Comparison of ENCODE assay signal across 9 mouse cellular contexts in the genomic region with DNA sequence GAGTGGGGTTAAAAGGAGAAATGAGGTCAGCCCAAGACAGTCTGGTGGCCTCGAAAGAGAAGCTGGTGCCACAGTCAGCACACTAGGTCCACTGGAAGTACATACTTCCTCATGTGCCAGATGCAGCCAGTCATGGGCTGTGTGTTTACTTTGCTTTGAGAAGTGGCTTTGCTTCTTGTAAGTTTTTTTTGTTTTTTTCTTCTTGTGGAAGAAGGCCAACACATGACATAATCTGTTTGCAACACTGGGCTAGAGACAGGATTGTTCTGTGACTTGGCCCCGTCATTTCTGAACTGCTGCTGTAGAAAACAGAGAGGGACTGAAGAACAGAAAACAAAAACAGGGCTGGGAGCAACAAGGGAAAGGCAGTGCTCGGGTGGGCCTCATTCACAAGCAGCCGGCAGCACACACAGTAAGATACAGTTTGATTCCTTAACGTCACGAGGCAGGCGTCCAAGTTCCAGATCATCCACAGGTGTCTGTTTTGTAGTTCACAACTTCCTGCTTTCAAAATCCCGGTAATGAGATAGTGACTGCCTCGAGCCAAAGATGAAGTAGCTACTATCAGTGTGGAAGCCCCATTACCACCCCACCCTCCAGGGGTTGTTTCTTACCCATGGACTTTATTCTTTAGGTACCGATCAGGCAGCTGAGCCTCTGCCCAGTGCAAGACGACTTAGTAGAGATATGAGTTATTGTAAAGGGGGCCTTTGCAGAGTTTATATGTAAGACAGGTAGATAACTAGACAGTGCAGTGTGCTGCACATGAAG.
DNase-seq lines count a peak whose midpoint lies in the region; ATAC-seq and TF ChIP-seq lines count a peak whose summit lies in the region.
"Had no signal": no experiment of that assay in that cellular context is flagged by ENCODE, and none has a peak within 500 bp of the region (broad histone marks: within the 10 kb centered on the region; RNA-seq: fewer than 3 reads in every experiment).

No protein-coding gene starts in this region.

- intact Hi-C loops in heart, postnatal 36 days (cut with DNase I) = no loop called here

- H3K27ac ChIP-seq in embryonic facial prominence, embryonic 15.5 days (replicated peaks) = peak overlapping the region; percentile 82
- H3K27ac ChIP-seq: midbrain, embryonic 12.5 days had no signal

- H3K9ac ChIP-seq in embryonic facial prominence, embryonic 15.5 days = no peak overlapping the region
- H3K9ac ChIP-seq: midbrain, embryonic 12.5 days had no signal

- H3K4me2 ChIP-seq in embryonic facial prominence, embryonic 15.5 days (replicated peaks) = no peak overlapping the region
- no peak overlapping the region for H3K4me2 ChIP-seq in myocyte (ENCODE audit: low read depth)
- H3K4me2 ChIP-seq: midbrain, embryonic 12.5 days had no signal

- no peaks in the 10 kb centered on the region for H3K9me3 ChIP-seq in embryonic facial prominence, embryonic 15.5 days (replicated peaks)
- H3K9me3 ChIP-seq: midbrain, embryonic 12.5 days had no signal

- no peak overlapping the region for H3K4me3 ChIP-seq in embryonic facial prominence, embryonic 15.5 days (replicated peaks)
- no peak overlapping the region for H3K4me3 ChIP-seq in myocyte
- H3K4me3 ChIP-seq: midbrain, embryonic 12.5 days had no signal

- peak; percentile 72 for ATAC-seq in embryonic facial prominence, embryonic 15.5 days (ENCODE audit: insufficient number of reproducible peaks, low FRiP score, low TSS enrichment, low read depth)

- H3K79me2 ChIP-seq in myocyte (ENCODE audit: control insufficient read depth, insufficient read depth) = no peaks in the 10 kb centered on the region

- WGBS in embryonic facial prominence, embryonic 15.5 days = 33% methylated on average over 11 of the region's 11 CpGs

- DNase-seq in right cerebral cortex, postnatal 10 days (ENCODE audit: low spot score in 2 of 2) = peak; percentile 33 to 37
- DNase-seq in right cerebral cortex, postnatal 14 days = no peak
- peak; percentile 65 to 67 for DNase-seq in heart, postnatal 36 days
- peak; percentile 17 to 26 for DNase-seq in layer of hippocampus, postnatal 36 days
- DNase-seq in embryo, embryonic 11 days = no peak
- DNase-seq in cerebellum, postnatal 10 days = no peak

- no peaks in the 10 kb centered on the region for H3K36me3 ChIP-seq in embryonic facial prominence, embryonic 15.5 days
- no peaks in the 10 kb centered on the region for H3K36me3 ChIP-seq in myocyte (ENCODE audit: control insufficient read depth, insufficient read depth)
- H3K36me3 ChIP-seq: midbrain, embryonic 12.5 days had no signal

- H3K27me3 ChIP-seq in embryonic facial prominence, embryonic 15.5 days = no peaks in the 10 kb centered on the region
- H3K27me3 ChIP-seq in myocyte (ENCODE audit: control insufficient read depth, insufficient read depth, insufficient read length) = no peaks in the 10 kb centered on the region
- H3K27me3 ChIP-seq: midbrain, embryonic 12.5 days had no signal

- H3ac ChIP-seq in myocyte (ENCODE audit: control insufficient read depth, insufficient read length) = no peak overlapping the region

- TF ChIP-seq POLR2A in myocyte (IDR thresholded peaks at IDR 0.05; ENCODE audit: insufficient read length, low read depth) = no peak

- H3K4me1 ChIP-seq in embryonic facial prominence, embryonic 15.5 days = peaks cover 27% of the 10 kb centered on the region

TF ChIP-seq in myocyte, 11 proteins besides CTCF, POLR2A, EP300 and RAD21:
- no peak for TF ChIP-seq TCF12 (IDR thresholded peaks at IDR 0.05; ENCODE audit: insufficient read depth, poor library complexity, severe bottlenecking)
- 0 out of 2 replicates have a peak, but pooled peaks have one; percentile 6 for TF ChIP-seq CEBPB (IDR thresholded peaks at IDR 0.05; ENCODE audit: insufficient read depth, poor library complexity, severe bottlenecking)

Comparison
In these comparisons a context has a peak if more than half of its experiments do, and no peak if none do; other contexts are left out.
1. DNase-seq: peak in right cerebral cortex, postnatal 10 days (2 of 2), heart, postnatal 36 days (2 of 2) and layer of hippocampus, postnatal 36 days (2 of 2); none in right cerebral cortex, postnatal 14 days (single experiment), embryo, embryonic 11 days (single experiment) and cerebellum, postnatal 10 days (0 of 2).